Mouse (Mus musculus) embryo, embryonic 10 days (tissue): Measurements from ENCODE around the gene Tspan13.

Experiments
- DNase-seq: peaks from one replicate; pipeline ENCODE4 v3.0.0-alpha.2; 2015; ENCODE audit warnings: low spot score

Gene Tspan13

DNA sequence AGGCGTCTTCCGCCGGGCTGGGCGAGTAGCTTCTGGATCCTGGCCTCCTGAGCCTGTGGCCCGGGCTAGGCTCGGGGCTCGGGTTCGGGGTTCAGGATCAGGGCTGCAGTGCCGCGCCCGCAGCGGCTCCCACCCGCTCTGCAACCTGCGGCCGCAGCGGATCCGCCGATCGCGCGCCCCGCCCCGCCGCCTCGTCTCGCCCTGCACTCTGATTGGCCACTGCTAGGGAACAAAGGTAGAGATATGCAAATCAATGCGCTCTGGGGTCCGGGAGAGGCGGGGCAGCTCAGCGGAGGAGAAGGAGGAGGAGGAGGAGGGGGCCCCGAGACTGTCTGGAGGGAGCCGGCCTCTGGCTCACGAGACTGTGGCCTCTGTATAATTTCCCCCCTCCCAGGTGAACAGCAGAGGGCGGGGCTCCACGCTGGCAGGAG is at the start of gene Tspan13:
Gene Tspan13 (minus strand): TSS at position 153 of the 431 bp plus-strand sequence.
- DNase-seq, result peak; percentile 95

DNA sequence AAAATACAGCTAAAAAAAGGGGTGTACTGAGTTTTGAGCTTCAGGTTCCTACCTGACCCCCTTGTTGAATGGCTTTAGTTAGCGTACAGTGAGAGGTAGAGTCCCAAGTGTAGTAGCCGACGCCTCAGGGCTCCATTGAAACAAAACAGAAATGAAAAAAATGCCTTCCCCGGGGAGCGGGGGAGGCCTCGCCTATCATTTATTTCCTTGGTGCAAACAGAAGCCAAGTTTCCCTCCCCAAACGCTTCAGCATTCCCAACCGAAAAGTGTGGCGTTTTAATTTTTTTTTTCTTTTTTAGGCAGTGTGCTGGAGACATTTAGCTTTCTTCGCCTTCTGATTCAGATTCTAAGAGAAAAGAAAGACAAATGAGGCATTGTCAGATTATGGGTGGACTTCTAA is 49.7 kb upstream of the Tspan13 start:
- DNase-seq, result no peak

DNA sequence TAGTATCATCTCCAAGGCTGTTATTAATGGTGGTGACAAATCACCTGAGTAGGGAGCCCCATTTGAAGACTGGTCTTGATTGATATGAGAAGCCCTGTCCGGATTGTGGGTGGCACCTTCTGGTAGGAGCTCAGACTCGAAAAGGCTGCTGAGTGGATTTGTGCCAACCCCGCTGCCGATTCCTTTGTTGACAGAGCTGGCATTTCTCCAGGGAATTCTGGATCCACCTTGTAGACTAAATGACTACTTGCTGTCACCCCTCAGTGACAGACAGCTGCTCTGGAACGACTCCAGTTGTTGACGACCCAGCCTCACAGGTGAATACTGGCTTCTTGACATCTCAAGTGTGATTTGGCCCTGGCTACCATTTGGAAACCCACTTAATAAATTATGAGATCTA is 46.9 kb upstream of the Tspan13 start:
- no peak for DNase-seq

DNA sequence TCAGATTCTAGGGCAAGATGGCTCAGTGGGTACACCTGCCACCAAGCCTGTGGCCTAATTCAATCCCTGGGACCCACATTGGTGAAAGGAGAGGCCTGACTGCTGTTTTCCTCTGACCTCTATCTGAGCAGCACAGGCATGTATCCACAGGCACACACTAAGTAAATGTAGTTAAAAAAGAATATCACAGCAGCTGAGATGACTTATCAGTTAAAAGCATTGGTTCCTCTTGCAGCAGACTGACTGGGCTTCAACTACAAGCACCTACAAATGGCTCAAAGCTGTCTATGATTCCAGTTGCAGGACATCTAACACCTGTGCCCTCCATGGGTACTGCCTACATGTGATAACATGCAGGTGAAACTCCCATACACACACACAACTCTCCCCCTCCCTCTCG is 46.5 kb upstream of the Tspan13 start:
- no peak for DNase-seq

DNA sequence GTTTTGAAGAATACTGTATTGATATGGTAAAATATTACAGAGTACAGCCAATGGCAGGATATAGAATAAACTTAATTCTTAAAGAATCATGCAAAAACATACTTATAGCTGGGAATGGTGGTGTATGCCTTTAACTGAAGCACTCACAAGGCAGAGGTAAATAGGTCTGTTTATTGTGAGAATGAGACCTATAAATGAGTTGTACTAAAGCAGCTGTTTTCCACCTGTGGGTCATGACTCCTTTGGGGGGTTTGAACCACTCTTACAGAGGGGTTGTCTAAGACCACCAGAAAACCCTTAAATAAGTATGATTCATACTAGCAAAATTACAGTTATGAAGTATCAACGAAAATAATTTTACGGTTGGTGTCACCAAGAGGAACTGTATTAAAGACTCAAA is 43.1 kb upstream of the Tspan13 start:
- DNase-seq, result no peak

DNA sequence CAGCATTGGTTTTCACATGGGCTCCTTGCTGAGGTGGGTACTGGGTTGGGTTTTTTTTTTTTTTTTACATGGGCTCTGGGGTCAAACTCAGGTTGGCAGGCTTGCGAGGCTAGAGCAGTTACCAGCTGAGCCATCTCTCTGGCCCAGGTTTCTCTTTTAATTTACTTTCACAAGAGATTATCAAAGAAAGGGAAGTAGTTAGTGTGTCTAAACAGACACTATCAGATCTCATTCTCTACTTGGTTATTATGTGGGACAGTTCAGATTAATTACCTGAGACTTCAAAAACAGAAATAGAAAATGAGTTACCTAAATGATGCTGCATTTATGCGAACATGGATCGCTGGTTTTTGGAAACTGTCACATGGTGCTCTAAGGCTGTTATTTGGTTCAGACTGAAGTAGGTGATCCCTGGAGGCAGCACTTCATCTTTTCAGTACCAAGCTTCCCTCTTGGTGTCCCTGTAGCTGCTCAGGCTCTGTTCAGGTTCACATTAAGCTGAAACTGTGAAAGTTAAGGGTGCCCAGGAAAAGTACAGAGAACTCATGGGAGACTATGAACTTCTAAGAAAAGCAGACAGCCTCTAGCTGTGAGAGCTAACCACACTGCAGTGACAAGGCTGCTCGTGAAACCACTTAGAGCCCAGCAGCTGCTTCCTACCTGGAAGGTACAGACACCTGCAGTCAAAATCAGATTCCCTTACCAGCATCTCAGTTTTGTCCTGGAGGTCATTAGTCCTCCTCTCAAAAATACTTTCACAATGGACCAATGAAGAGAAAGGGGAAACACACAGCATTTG is 36.0 kb upstream of the Tspan13 start:
- DNase-seq, result no peak

DNA sequence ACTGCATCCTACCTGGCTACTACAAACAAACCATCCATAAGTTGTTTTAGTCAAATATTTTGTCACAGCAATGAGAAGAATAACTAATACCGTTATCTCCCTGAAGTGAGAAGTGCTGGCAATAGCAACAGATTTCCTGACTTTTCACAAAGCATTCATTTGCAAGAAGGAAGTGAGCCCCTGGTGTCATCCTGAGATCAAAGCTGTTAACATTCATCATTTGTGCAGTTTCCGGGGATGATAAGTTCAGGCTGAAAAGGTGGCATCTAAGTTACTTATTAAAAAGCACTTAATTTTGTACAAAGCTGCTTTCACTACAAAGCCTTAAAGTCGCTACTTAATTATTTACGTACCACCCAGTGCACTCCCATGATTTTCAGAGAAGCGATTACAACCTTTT is 30.6 kb upstream of the Tspan13 start:
- DNase-seq, result peak; percentile 7

DNA sequence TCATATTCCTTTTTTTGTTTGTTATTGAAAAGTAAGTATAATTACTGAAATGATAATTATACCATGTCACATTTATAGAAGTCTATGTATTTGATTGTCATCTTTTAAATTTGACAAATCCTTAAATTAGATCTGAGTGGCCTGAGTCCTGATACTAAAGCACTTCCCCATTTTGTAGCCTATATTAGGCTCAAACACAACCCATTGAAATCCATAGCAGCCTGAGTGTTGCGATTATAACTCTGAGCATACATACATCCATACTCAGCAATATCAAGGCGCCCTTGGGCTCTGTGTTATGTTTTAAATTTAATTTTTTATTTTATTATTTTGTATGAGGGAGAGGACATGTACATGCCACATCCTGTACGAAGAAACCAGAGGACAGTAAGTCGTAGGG is 27.9 kb upstream of the Tspan13 start:
- DNase-seq, result no peak

DNA sequence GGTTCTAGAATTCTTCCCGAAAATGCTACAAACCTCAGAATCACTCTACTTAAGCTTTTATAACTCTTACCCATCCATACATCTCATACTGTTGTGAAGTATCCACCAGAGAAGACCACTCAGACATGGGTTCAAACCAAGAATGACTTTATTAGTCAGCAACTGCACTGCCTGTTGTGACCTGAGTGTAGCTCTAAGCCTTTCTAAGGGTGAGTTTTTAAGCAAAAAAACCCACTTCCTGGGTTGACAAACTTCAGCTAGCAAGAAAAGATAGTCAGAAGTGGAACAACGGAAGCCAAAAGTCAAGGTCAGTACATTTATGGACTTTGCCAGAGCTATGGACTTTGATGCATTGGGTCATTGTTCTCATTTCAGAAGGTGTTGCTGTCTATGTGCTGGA is 25.2 kb upstream of the Tspan13 start:
- DNase-seq, result no peak

DNA sequence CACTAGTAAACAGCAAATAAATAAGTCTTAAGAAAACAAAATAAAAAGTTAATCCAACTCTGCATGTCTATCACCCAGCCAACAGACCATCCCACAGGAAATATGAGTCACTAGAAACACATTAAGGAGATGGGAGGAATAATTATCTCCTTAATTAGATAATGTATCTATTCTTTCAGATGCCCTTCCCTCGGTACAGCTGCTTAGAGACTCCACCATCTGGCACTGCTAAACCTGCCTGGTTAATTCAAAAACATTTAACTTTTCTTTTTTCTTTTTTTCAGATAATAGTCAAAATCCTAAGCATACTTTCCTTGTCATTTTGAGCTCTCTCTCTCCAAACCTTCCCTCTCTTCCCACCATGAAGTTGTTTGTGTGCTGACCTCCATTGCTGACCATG is 23.6 kb upstream of the Tspan13 start:
- DNase-seq, result no peak

DNA sequence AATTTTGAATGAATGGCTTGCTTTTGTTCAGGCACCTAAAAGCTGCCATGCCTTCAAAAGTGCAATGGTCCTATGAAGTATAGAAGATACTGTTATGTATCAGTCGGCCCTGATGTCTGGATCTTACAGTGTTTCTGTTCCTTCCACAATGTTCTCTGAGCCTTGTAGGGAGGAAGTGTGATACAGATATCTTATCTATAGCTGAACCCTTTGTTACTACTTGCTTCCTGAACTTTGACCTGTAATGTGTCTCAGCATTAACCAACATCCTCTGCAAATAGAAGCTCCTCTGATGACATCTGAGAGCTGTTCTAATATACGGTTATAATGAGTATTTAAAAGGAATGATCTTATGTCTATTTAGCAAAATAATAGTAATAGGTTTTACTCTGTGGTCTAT is 15.4 kb upstream of the Tspan13 start:
- no peak for DNase-seq

DNA sequence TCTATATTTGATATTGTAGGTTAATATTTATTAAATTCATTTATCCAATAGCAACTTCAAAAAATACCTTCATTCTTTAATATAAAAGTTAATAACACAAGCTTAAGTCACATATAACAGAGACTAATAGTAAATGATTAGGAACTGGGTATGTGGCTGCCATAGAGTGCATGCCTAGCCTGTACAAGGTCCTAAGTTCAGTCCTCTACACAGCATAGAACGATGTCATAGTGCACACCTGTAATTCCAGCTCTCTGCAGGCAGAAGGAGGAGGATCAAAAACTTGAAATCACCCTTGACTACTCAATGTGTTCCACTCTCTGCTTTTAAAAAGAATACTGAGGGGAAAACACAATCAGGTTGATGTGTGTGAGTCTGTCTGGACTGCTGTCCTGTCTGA is 8.0 kb upstream of the Tspan13 start:
- DNase-seq, result no peak

DNA sequence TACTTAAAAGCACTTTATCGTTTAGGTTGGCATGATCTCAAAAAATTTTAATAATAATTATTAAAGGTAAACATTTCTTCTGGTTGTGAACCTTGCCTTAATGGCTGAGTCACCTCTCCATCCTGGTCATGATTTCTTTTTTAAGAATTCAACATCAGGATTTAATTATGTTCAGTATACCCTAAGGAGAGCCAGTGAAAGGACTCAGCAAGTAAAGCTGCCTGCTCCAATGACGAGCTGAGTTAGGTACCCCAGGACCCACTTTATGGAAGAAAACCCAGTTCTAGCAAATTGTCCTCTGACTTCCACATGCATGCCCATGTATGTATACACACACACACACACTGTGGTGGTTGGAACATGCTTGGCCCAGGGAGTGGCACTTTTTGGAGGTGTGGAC is 5.3 kb upstream of the Tspan13 start:
- no peak for DNase-seq

DNA sequence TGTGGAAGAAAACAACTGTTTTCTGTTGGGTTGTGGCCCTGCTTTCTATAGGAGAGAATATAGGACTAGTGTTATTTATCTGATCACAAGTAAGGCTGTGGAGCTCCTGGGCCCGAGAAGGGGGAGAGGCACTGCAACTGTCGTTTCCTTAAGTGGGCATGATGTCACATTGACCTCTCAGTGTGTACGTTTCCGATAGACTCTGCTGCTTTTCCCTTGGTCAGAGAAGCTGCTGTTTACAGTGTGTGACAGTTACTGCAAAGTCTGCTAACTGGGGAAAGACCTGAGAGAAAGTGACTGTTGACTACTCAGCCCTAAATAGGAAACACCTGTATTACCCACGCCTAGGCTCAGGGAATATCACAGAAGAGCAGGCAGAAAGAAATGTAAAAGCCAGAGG is 3.9 kb upstream of the Tspan13 start:
- DNase-seq, result no peak

DNA sequence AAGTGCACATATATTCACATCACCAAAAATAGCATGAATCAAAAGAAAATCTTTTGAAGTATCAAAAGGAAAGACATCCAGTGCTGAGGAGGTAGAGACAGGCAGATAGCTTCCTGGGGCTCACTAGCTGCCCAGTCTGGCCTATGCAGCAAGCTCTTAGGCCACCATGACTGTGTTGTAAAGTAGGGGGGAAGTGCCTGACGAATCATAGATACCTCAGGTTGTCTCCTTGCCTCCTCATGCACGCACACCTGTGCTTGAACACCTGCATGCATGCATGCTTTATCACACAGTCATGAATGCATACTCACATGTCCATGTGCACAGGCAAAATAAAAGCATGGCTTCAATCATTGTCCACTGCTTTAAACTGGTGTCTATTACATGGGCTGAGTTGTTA is 2.4 kb upstream of the Tspan13 start:
- no peak for DNase-seq

DNA sequence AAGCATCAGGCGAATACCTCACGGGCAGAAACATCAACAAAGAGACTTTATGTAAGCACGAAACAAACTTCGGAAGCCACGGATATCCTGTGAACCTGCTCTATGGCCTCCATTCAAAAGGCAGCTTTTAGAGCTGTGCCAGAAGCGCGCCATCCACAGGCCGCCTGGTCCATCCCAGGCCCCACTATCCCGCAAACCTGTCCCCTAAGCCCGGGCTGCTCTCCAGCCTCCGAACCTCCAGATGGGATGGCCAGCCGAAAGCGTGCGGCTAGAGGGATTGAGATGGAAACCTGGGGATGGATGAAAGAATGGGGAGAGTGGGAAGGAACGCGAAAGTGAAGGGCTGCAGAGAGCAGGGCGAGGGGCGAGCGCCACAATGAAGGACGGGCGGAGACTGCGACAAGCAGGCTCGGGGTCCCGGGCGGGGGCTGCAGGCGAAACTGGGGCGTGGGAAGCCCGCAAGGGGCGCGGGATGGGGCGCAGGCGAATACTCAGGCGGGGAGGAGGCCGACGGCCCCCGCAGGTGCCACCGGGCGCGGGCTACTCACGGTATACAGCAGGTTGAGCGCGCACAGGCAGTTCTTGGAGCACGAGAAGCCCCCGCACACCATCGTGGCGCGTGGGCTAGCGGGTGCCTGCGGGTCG is 475 bp downstream of the Tspan13 start:
- DNase-seq, result peak; percentile 78

DNA sequence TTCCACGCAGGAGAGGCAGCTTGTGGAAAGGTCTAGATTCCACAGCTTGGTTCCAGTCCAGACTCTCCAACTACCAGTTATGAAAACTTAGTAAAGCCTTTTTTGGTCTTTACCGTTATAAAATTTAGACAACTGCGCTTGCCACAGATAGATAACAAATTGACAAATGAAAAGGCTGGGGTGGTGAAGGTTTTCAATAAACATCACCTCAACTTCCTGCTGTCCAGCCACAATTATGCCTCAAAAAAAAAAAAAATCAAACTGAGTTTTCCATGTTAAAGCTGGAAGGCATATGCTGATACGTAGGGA is 1.1 kb downstream of the Tspan13 start:
- no peak for DNase-seq

DNA sequence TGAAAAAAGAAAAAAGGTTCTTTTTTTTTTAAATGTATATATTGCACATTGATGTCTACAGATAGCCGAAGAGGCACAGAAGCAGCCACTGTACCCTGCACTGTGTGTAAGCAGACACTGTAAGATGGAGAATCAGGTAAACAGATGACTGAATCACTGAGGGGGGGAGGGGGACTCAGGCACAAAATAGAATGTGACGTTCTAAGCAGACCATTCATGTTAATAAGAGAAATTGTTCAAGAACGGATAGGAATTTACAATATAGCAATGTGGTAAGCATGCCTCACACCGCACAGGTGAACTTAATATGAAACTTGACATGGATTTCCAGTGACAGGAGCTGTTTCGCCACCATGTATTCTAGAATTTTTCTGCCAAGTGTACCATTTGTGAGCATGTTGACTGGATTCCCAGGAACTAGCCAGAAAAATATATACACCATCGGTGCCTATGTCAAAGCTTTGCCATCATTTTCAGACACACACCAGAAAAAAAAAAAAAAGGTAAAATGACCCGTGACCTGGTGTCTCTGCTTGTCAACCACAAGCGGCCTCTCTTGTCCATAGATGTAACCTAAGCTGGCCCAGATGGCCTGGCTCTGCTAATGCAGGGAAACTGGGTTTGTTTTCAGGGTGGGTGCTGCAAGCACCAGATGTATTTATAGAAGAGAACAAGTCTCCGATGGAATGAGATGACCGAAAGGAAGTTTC is 1.6 kb downstream of the Tspan13 start:
- peak; percentile 55 for DNase-seq

DNA sequence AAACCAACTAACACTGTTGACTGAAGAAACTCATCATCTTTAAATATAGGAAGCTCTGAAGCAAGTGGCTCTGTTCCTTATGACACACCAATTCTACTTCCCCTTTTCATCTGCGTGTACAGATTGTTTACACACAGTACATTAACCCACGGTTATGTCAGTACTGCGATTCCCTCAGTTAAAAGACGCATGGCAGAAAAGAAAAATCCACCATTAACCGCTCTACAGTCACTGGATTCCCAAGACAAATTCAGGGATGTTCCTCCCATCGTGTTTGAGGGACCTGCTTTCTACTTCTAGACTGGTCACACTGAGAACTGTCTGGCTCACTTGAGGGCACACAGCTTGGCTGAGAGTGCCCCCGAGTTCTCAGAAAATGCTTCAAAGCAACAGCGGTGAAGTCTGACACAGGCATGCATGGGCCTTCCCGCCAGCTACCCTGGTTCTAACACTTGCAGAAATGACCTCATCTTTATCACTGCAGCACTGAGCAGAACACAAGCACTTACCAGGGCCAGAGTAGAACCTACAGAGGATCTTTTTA is 2.7 kb downstream of the Tspan13 start:
- DNase-seq, result no peak

DNA sequence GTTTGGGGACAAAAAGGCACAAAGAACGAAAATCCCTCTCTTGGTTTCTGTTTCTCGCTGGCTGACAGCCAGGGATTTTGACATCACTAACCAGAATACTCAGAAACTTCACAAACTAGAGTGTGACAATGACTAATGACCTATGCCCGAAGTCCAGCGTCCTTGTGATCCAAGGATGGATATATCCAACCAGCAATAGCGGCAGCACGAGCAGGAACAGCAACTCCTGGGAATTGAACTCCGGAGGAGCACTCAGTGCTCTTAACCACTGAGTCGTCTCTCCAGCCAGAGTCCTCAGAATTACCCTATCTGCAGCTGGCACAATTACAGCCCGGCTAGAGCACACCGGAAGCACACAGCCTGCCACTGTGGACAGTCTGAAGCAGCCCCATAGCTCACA is 5.5 kb downstream of the Tspan13 start:
- no peak for DNase-seq

DNA sequence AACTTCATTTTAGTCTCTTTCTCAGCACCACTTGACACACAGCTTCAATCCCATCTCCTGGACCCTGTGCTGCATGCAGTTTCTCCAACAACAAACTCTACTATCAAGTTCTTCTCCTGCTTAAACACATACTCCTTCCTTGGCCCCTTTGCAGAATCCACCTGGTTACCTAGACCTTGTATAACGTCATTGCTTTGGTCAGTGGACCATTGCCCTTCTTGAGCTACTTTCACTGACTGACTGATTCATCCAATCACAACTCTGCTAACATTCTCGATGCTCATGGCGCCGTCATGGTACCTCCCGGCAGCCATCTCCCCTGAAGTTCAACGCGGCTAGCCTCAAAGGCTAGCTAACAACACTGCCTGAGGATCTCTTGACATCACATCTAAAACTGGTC is 6.2 kb downstream of the Tspan13 start:
- DNase-seq, result no peak

DNA sequence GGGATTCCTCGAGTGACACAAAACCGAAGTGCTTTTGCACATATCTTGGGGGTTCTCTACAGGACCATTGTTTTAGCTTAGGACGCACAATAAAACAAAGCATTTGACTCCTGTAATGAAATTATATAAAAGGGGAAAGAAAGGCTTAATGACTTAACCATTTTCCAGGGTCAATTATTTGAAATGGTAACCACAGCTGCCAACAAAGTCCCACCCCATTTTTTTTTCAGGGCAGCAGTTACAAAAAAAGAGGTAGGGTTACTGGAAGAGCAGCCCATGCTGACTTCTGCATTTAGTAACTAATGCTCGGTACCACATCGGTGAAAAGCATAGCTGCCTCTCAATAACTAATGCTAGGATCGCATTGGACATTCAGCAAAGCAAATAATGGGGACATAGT is 6.8 kb downstream of the Tspan13 start:
- DNase-seq, result no peak

DNA sequence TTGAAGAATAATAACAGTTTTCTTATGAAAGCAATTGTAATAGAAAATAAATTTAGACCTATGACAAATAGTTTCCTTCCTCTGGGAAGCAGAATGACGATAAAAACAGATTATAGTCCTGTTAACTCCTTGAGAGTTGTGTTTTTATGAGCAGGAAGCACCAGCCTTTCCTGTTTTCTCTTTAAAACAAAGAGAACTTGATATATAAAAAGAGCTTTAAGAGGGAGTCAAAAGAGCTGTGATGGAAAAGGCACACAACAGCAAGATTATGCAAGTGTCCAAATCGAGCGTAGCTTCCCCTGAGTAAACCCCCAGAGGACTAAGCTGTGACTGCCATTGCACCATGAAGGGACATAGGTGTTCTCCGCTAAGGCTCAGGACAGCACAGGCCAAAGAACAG is 9.9 kb downstream of the Tspan13 start:
- no peak for DNase-seq
